Mouse (Mus musculus) heart, adult 2 months (tissue): ENCODE measurements at regions not wholly inside any gene's neighbourhood (a gene's known extent, or its start where the extent isn't known, plus 50 kb on each side); places are given as distances from the start of the nearest gene placed in this dataset.

Source experiments
- CTCF ChIP-seq: fragments of 200-600 bp; IDR thresholded peaks from 2 replicates; pipeline ENCODE4 v1.8.1; 2022; ENCODE audit warnings: antibody characterized with exemption, mild to moderate bottlenecking, moderate library complexity
- EP300 ChIP-seq: fragments of 200-500 bp; IDR thresholded peaks from 2 replicates; pipeline ENCODE4 v1.6.1; 2011; ENCODE audit warnings: low read depth, low read length, control low read depth; ENCODE audit not compliant: insufficient read depth
- POLR2A ChIP-seq: fragments of 200-500 bp; IDR thresholded peaks from 2 replicates; pipeline ENCODE4 v1.6.1; 2011; ENCODE audit warnings: mild to moderate bottlenecking, low read depth, low read length, control low read depth; ENCODE audit not compliant: insufficient read depth

GRCm38 (mm10) chr4:84022323-84022722, 497.0 kb downstream of the Ccdc171 start:
- no peak for TF ChIP-seq POLR2A
- no peak for TF ChIP-seq CTCF
- no peak for TF ChIP-seq EP300
